Mouse (Mus musculus) neural tube, embryonic 12.5 days (tissue): ENCODE results near the gene Trp53i11. TPM values are rescaled to one million over a fixed set of nuclear protein-coding genes. Genes with fewer than 3 reads are reported as not detected.
A peak's percentile ranks its signal among the peaks of the same experiment; 100 is the strongest.

Experiments
- ATAC-seq: fragments of 200-750 bp; cut with Nextera tagmentation; 2 replicates; pipeline ENCODE4 v1.8.0; 2017; ENCODE audit warnings: low read depth, mild to moderate bottlenecking, moderate TSS enrichment, moderate library complexity; ENCODE audit not compliant: low FRiP score
- H3K27ac ChIP-seq: fragments of 300-500 bp; sonication (generic); 2 replicates; pipeline ENCODE4 v1.5.1; 2016
- H3K27me3 ChIP-seq: fragments of 300-500 bp; sonication (generic); replicated peaks from 2 replicates; pipeline ENCODE4 v1.6.1; 2016; ENCODE audit warnings: mild to moderate bottlenecking
- H3K36me3 ChIP-seq: fragments of 300-500 bp; sonication (generic); 2 replicates; pipeline ENCODE4 v1.6.1; 2016; ENCODE audit warnings: mild to moderate bottlenecking
- H3K4me1 ChIP-seq: fragments of 300-500 bp; sonication (generic); 2 replicates; pipeline ENCODE4 v1.6.1; 2016
- H3K4me2 ChIP-seq: fragments of 300-500 bp; sonication (generic); replicated peaks from 2 replicates; pipeline ENCODE4 v1.6.1; 2016; ENCODE audit warnings: mild to moderate bottlenecking
- H3K4me3 ChIP-seq: fragments of 300-500 bp; sonication (generic); 2 replicates; pipeline ENCODE4 v1.5.1; 2016
- H3K9ac ChIP-seq: fragments of 300-500 bp; sonication (generic); 2 replicates; pipeline ENCODE4 v1.6.1; 2016; ENCODE audit warnings: mild to moderate bottlenecking
- H3K9me3 ChIP-seq: fragments of 300-500 bp; sonication (generic); 2 replicates; pipeline ENCODE4 v1.6.1; 2016; ENCODE audit warnings: mild to moderate bottlenecking
- WGBS: fragments of 180-500 bp; shearing (Covaris S2); methylation state at CpG from one replicate; pipeline ENCODE4 v1.1.7; 2016; 5-methylcytosine and 5-hydroxymethylcytosine counted together
- polyA plus RNA-seq: library from polyadenylated mRNA; unstranded; fragments of >200 nt; fragmentation: Nextera tagmentation; extraction: Ambion mirVana; gene quantifications from 2 replicates; pipeline ENCODE4 v1.2.1, GENCODE M21; 2016

Gene Trp53i11
- polyA plus RNA-seq, 1 experiment from 2014 or later: 230 TPM

- Histone ChIP-seq H3K27ac (peak overlapping the region; percentile 83), H3K9ac (no peak overlapping the region), H3K4me3 (no peak overlapping the region), H3K4me2 (peak overlapping the region; percentile 46), H3K27me3 (no peaks in the 10 kb centered on the region), H3K36me3 (peaks cover 2% of the 10 kb centered on the region; the same call in 1 of the 2 replicates), H3K4me1 (peaks cover 63% of the 10 kb centered on the region), H3K9me3 (no peaks in the 10 kb centered on the region)
- 2% methylated on average over 5 of the region's 5 CpGs for WGBS
- peak; percentile 44 for ATAC-seq
These were observed 41.1 kb downstream of the Trp53i11 start for GRCm38 (mm10) chr2:93228480-93228824.

GRCm38 (mm10) chr2:93232141-93232540, 44.8 kb downstream of the Trp53i11 start:
- peaks cover 47% of the 10 kb centered on the region for H3K4me1 ChIP-seq
- H3K27me3 ChIP-seq: no peaks in the 10 kb centered on the region
- WGBS: 64% methylated on average over 1 of the region's 1 CpGs
- no peak overlapping the region for H3K4me2 ChIP-seq
- no peak overlapping the region for H3K4me3 ChIP-seq
- no peak for ATAC-seq
- no peak overlapping the region for H3K9ac ChIP-seq
- no peaks in the 10 kb centered on the region for H3K9me3 ChIP-seq
- H3K27ac ChIP-seq: no peak overlapping the region
- 0 out of 2 replicates have a peak, but pooled peaks cover 3% of the 10 kb centered on the region for H3K36me3 ChIP-seq

GRCm38 (mm10) chr2:93237055-93237454, 49.7 kb downstream of the Trp53i11 start:
- H3K36me3 ChIP-seq: peaks cover 12% of the 10 kb centered on the region; the same call in 1 of the 2 replicates
- no peaks in the 10 kb centered on the region for H3K9me3 ChIP-seq
- no peaks in the 10 kb centered on the region for H3K27me3 ChIP-seq
- H3K4me3 ChIP-seq: no peak overlapping the region
- ATAC-seq: no peak
- H3K4me1 ChIP-seq: peaks cover 23% of the 10 kb centered on the region
- H3K4me2 ChIP-seq: no peak overlapping the region
- 74% methylated on average over 1 of the region's 1 CpGs for WGBS
- H3K9ac ChIP-seq: no peak overlapping the region
- no peak overlapping the region for H3K27ac ChIP-seq

- H3K9me3 ChIP-seq: no peaks in the 10 kb centered on the region
- WGBS: 88% methylated on average over 6 of the region's 6 CpGs
- H3K4me1 ChIP-seq: peaks cover 21% of the 10 kb centered on the region
- no peak for ATAC-seq
- no peak overlapping the region for H3K27ac ChIP-seq
- H3K9ac ChIP-seq: no peak overlapping the region
- no peaks in the 10 kb centered on the region for H3K27me3 ChIP-seq
- H3K4me3 ChIP-seq: no peak overlapping the region
- peaks cover 12% of the 10 kb centered on the region; the same call in 1 of the 2 replicates for H3K36me3 ChIP-seq
- H3K4me2 ChIP-seq: no peak overlapping the region
These were observed 51.5 kb downstream of the Trp53i11 start for GRCm38 (mm10) chr2:93238864-93239263.

GRCm38 (mm10) chr2:93242166-93242565, 54.8 kb downstream of the Trp53i11 start:
- Histone ChIP-seq H3K27ac (no peak overlapping the region), H3K4me2 (no peak overlapping the region), H3K27me3 (no peaks in the 10 kb centered on the region), H3K9ac (no peak overlapping the region), H3K4me1 (peaks cover 21% of the 10 kb centered on the region), H3K36me3 (peaks cover 11% of the 10 kb centered on the region; the same call in 1 of the 2 replicates), H3K4me3 (no peak overlapping the region), H3K9me3 (no peaks in the 10 kb centered on the region)
- WGBS: 86% methylated on average over 5 of the region's 5 CpGs
- ATAC-seq: no peak

GRCm38 (mm10) chr2:93243439-93244089, 56.2 kb downstream of the Trp53i11 start:
- Histone ChIP-seq H3K27ac (no peak overlapping the region), H3K4me1 (peaks cover 25% of the 10 kb centered on the region), H3K4me3 (no peak overlapping the region), H3K36me3 (peaks cover 6% of the 10 kb centered on the region; the same call in 1 of the 2 replicates), H3K9ac (no peak overlapping the region), H3K27me3 (no peaks in the 10 kb centered on the region), H3K9me3 (no peaks in the 10 kb centered on the region), H3K4me2 (no peak overlapping the region)
- no peak for ATAC-seq
- 80% methylated on average over 11 of the region's 11 CpGs for WGBS

GRCm38 (mm10) chr2:93244090-93244443, 56.7 kb downstream of the Trp53i11 start:
- H3K9ac ChIP-seq: no peak overlapping the region
- H3K27me3 ChIP-seq: no peaks in the 10 kb centered on the region
- no peak overlapping the region for H3K4me3 ChIP-seq
- H3K4me2 ChIP-seq: no peak overlapping the region
- H3K36me3 ChIP-seq: peaks cover 6% of the 10 kb centered on the region; the same call in 1 of the 2 replicates
- H3K4me1 ChIP-seq: peaks cover 29% of the 10 kb centered on the region
- 81% methylated on average over 8 of the region's 8 CpGs for WGBS
- H3K27ac ChIP-seq: no peak overlapping the region
- no peak for ATAC-seq
- no peaks in the 10 kb centered on the region for H3K9me3 ChIP-seq

- H3K9me3 ChIP-seq: no peaks in the 10 kb centered on the region
- H3K27ac ChIP-seq: 0 out of 2 replicates have a peak overlapping the region, but pooled peaks have one; percentile 42
- no peak overlapping the region for H3K4me2 ChIP-seq
- no peak overlapping the region for H3K4me3 ChIP-seq
- H3K27me3 ChIP-seq: no peaks in the 10 kb centered on the region
- WGBS: 65% methylated on average over 6 of the region's 6 CpGs
- ATAC-seq: no peak
- peak overlapping the region; percentile 3; the same call in 1 of the 2 replicates for H3K9ac ChIP-seq
- peaks cover 50% of the 10 kb centered on the region for H3K4me1 ChIP-seq
- 0 out of 2 replicates have a peak, but pooled peaks cover 3% of the 10 kb centered on the region for H3K36me3 ChIP-seq
These were observed 61.7 kb downstream of the Trp53i11 start for GRCm38 (mm10) chr2:93249058-93249457.

- ATAC-seq: no peak
- no peaks in the 10 kb centered on the region for H3K36me3 ChIP-seq
These were observed 63.3 kb downstream of the Trp53i11 start for GRCm38 (mm10) chr2:93250611-93251010.

More at GRCm38 (mm10) chr2:93250611-93251010, 63.3 kb downstream of the Trp53i11 start:
- Histone ChIP-seq H3K4me3 (no peak overlapping the region), H3K9me3 (no peaks in the 10 kb centered on the region), H3K9ac (no peak overlapping the region), H3K4me2 (no peak overlapping the region), H3K4me1 (peaks cover 50% of the 10 kb centered on the region), H3K27me3 (no peaks in the 10 kb centered on the region), H3K27ac (no peak overlapping the region)
- WGBS: 86% methylated on average over 7 of the region's 7 CpGs

Other genes with a start within 250 kb of the Trp53i11 start
- 2.9 and 5.1 TPM in 2 replicates for gene Prdm11, start 141.4 kb upstream of the Trp53i11 start, polyA plus RNA-seq
- 50.7 and 53.9 TPM in 2 replicates for gene Tspan18, start 147.0 kb downstream of the Trp53i11 start, polyA plus RNA-seq